Mouse (Mus musculus): ENCODE data around the gene Heca. TPM values are rescaled to one million over a fixed set of nuclear protein-coding genes. Genes with fewer than 3 reads are reported as not detected.

Gene Heca
- polyA plus RNA-seq, 1 experiment from 2014 or later: 4.6 TPM

DNA sequence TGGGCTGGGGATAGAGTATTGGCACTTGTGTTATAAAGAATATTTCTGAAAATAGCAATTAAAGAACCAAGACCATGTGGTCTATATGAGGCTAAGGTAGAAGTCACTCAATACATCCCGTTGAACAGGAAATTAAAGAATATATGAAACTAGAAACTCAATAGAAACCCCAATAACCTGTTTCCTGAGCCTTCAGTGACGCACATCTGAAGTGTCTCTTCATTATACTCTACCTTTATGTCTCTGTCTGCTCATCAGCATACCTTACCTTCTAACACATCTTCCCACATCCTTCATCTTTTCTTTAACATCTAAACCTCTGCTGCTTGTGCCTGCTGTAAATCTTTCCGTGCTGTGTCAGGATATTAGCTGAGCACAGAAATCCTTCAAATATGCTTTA, 67.8 kb downstream of the Heca start:
- H3K9ac ChIP-seq: no peak overlapping the region
- no peak overlapping the region for H3K27ac ChIP-seq (ENCODE audit: poor library complexity, severe bottlenecking)
- no peaks in the 10 kb centered on the region for H3K27me3 ChIP-seq (replicated peaks)
- no peak overlapping the region for H3K4me2 ChIP-seq
- WGBS: 84% methylated on average over 3 of the region's 3 CpGs
- no peak overlapping the region for H3K4me3 ChIP-seq
- H3K9me3 ChIP-seq (replicated peaks): no peaks in the 10 kb centered on the region
- no peaks in the 10 kb centered on the region for H3K36me3 ChIP-seq
- 0 out of 2 replicates have a peak, but pooled peaks cover 3% of the 10 kb centered on the region for H3K4me1 ChIP-seq (replicated peaks)
- ATAC-seq (ENCODE audit: insufficient number of reproducible peaks, low FRiP score): no peak

DNA sequence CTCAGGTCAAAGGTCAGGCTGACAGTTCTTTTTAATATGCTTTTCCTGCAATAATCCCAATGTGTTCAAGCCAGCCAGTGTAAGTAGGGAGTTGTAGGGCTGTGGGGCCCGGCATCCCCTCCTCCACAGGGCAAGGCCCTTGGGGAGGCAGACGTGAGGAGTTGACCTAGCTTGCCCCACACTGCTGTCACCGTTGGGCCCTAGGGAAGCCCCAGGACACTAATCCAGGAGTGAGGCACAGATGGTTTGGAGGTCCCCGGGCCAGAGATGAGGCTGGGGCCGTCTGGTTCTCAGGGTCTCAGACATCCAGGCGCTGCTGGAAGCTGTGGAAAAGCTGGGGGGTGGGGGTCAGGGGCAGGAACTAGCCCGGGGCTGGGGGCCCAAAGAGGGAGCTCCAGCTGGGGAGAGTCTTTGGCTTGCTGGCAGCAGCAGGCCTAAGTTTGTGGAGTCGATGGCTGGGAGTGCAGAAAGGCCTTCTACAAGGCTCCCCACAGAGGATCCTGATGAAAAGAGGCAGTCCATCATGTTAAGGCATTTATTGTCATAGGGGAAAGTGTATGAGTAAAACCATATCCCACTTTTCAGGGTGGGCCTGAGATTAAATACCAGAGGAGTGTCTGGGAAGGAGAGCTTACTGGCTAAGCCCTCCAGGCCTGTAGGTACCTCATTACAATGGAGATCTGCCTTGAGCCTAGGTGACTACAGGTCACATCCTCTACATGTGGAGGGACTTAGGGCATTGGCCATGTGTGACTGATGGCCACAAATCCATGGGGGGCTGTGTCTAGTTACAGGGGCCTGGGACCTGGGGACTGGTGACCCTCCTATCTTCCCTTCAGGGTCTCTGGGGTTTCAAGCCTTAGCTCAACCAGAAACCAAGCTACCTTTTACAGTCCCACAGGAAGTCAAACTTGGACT, 69.6 kb downstream of the Heca start:
- H3K27me3 ChIP-seq (replicated peaks): no peaks in the 10 kb centered on the region
- no peak overlapping the region for H3K9ac ChIP-seq
- 34% methylated on average over 8 of the region's 8 CpGs for WGBS
- no peak overlapping the region for H3K27ac ChIP-seq (ENCODE audit: poor library complexity, severe bottlenecking)
- H3K4me3 ChIP-seq: no peak overlapping the region
- no peaks in the 10 kb centered on the region for H3K9me3 ChIP-seq (replicated peaks)
- H3K4me2 ChIP-seq: no peak overlapping the region
- 0 out of 2 replicates have a peak, but pooled peaks have one; percentile 18 for ATAC-seq (ENCODE audit: insufficient number of reproducible peaks, low FRiP score)
- 0 out of 2 replicates have a peak, but pooled peaks cover 3% of the 10 kb centered on the region for H3K4me1 ChIP-seq (replicated peaks)
- no peaks in the 10 kb centered on the region for H3K36me3 ChIP-seq

DNA sequence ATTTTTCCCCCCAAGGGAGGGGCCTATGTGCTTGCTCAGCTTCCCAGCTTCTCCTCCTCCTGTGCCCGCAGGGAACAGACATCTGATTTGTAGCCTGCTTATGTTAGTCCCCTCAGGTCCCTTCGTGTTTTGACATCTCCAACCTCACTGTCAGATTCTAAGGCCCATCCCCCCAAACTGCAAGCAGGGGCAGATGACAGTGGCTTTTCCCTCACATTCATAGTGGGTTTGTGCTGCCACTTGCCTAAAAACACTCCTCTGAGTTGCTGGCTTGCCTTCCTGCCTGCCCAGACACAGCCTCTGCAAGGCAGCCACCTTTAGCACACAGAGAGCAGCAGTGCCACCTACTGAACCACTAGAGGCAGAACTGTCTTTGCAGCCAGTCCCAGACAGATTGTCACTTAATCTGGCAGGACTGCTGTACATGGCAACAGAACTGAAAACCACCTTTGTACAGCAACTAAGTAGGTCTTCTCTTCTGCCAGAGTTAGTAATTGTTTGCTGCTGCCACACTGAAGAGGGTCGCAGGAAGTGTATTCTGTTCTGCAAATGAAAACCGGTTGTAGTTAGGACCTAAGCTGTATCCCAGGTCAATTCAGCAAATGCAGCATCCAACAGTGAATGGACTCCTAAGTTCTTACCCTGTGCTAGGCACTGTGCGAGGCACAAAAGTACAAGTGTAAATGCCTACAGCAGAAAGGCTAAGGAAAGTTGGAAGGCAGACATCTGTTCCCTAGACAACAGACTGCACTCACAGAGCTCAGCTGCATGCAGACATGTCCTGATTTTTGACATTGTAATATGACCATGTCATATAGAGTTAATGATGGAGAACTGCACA, 77.8 kb downstream of the Heca start:
- Histone ChIP-seq H3K27me3 (replicated peaks) (no peaks in the 10 kb centered on the region), H3K4me1 (replicated peaks) (peaks cover 5% of the 10 kb centered on the region), H3K4me2 (no peak overlapping the region), H3K4me3 (no peak overlapping the region), H3K27ac (ENCODE audit: poor library complexity, severe bottlenecking) (no peak overlapping the region), H3K36me3 (no peaks in the 10 kb centered on the region), H3K9ac (no peak overlapping the region), H3K9me3 (replicated peaks) (no peaks in the 10 kb centered on the region)
- ATAC-seq (ENCODE audit: insufficient number of reproducible peaks, low FRiP score): peak; percentile 75
- 30% methylated on average over 5 of the region's 5 CpGs for WGBS

DNA sequence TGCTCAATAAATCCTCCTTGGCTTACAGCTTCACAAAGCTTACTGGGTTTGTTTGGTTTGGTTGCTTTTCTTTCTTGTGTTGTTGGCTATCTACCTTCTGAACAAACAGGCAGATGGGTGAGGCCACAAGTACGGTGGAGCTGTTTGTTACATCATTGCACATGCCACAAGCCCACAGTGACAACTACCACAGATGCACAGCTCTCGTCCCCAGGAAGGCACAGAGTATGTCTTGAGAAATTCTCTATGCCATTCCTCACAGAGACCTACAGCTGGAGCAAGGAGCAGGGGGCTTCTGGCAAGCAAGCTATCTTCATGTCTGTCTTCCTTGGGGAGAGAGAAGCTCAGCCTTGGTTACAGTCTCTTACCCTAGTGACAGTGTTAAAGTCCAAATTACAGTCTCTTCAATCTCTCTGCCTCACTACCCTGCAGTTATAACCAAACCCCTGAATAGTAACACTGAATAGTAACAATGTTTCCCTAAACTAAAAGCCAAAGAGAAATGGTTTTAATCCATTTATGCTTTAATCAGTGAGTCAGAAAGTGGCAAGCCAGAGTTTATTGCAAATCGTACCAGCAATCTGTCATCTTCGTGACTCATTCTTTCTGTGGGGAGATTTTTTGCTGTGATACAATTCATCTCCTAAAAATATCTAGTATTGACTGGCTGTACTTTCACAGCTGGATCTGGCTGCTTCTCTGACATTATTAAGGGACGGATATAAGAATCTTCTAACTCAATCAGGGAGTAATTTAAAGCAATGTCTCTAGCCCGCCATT, 87.0 kb downstream of the Heca start:
- no peak overlapping the region for H3K4me3 ChIP-seq
- ATAC-seq (ENCODE audit: insufficient number of reproducible peaks, low FRiP score): no peak
- no peak overlapping the region for H3K27ac ChIP-seq (ENCODE audit: poor library complexity, severe bottlenecking)
- H3K9me3 ChIP-seq (replicated peaks): no peaks in the 10 kb centered on the region
- 78% methylated on average over 6 of the region's 6 CpGs for WGBS
- H3K27me3 ChIP-seq (replicated peaks): no peaks in the 10 kb centered on the region
- no peaks in the 10 kb centered on the region for H3K36me3 ChIP-seq
- H3K4me2 ChIP-seq: no peak overlapping the region
- H3K4me1 ChIP-seq (replicated peaks): no peaks in the 10 kb centered on the region
- no peak overlapping the region for H3K9ac ChIP-seq

DNA sequence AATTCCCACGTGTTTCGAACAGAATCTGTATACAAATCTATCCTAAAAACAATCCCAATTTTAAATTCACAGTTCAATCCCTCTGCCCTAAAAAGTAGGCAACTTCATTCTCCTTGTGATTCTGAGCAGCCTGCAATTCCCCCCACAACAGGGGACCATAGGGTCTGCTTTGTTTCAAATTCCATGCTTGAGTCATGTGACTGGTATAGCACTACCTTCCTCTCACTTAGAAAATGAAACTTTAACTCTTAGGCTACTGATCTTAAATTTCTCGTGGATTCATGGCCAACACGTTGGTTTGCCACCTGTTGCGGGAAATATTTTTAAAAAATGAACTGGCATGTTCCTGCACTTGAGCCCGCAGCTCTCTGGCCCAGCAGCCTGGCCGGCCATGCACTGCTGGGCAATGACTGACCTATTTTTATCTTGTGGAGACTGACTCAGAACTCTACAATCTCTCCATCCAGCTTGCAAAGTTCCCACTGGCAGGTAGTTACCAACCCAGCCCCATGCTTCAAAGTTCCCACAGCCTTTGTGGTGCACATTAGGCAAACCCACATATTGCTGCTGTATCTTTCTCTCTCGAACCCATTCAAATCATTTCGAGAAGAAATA, 90.1 kb downstream of the Heca start:
- Histone ChIP-seq H3K9ac (no peak overlapping the region), H3K4me1 (replicated peaks) (no peaks in the 10 kb centered on the region), H3K36me3 (no peaks in the 10 kb centered on the region), H3K4me2 (no peak overlapping the region), H3K9me3 (replicated peaks) (no peaks in the 10 kb centered on the region), H3K4me3 (no peak overlapping the region), H3K27me3 (replicated peaks) (no peaks in the 10 kb centered on the region), H3K27ac (ENCODE audit: poor library complexity, severe bottlenecking) (no peak overlapping the region)
- ATAC-seq (ENCODE audit: insufficient number of reproducible peaks, low FRiP score): no peak
- 69% methylated on average over 9 of the region's 9 CpGs for WGBS

DNA sequence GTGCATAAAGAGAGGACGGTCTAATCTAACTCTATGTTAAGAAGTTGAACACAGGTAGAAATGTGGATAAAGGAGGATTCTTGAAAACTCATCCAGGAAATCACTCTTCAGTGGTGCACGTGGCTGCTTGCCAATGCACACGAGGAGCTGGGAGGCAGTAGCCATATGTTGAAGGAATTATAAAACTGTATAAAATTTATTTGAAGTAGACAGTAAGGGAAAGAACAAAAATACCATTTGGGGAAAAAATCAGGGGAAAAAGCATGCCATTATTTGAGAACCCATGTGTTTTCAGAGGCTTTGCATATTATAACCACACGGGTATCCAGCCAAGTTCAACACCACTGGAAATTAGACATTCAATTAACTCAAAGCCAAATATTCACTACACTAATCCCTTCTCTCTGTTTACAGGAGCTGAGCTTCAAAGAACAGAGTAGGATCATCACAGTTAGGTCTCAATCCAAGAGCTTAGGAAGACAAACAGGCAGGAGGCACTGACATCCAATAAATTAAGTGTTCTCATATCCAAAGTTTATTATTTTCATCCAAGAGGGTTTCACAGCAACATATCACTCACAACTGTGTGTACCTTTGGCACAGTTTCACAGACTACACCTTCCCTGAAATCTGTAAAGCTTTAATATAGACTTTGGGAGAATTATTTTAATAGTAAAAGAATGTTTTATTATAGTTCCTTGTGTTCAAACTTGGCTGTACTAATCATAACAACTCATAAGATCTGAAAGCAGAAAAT, 102.9 kb downstream of the Heca start:
- Histone ChIP-seq H3K4me3 (no peak overlapping the region), H3K4me1 (replicated peaks) (no peaks in the 10 kb centered on the region), H3K27me3 (replicated peaks) (no peaks in the 10 kb centered on the region), H3K9ac (no peak overlapping the region), H3K9me3 (replicated peaks) (peaks cover 4% of the 10 kb centered on the region; the same call in 1 of the 2 replicates), H3K27ac (ENCODE audit: poor library complexity, severe bottlenecking) (no peak overlapping the region), H3K36me3 (peaks cover 35% of the 10 kb centered on the region), H3K4me2 (no peak overlapping the region)
- WGBS: 67% methylated on average over 4 of the region's 4 CpGs
- ATAC-seq (ENCODE audit: insufficient number of reproducible peaks, low FRiP score): no peak

DNA sequence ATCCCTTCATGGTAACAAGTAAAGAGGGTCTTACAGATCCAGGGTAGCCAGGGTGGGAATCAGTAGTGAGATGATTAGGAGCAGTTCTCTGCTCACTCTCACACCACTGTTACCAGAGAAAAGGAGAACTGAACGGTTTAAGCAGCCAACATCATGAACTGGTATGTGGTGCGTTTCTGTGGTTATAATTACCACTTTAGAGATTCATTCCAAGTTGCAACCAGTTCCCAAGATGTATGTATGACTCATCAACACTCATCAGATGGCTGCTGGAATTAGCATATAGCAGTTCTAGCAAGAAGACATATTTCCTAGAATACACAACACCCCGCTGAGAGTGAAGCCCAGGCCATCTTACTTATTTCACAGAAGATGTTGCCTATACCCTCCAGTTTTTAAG, 105.8 kb downstream of the Heca start:
- Histone ChIP-seq H3K4me3 (no peak overlapping the region), H3K4me1 (replicated peaks) (peaks cover 4% of the 10 kb centered on the region; the same call in 1 of the 2 replicates), H3K9ac (no peak overlapping the region), H3K9me3 (replicated peaks) (peaks cover 1% of the 10 kb centered on the region; the same call in 1 of the 2 replicates), H3K4me2 (no peak overlapping the region), H3K36me3 (peaks cover 38% of the 10 kb centered on the region), H3K27me3 (replicated peaks) (no peaks in the 10 kb centered on the region), H3K27ac (ENCODE audit: poor library complexity, severe bottlenecking) (no peak overlapping the region)
- ATAC-seq (ENCODE audit: insufficient number of reproducible peaks, low FRiP score): no peak
- WGBS: 78% methylated on average over 3 of the region's 3 CpGs

DNA sequence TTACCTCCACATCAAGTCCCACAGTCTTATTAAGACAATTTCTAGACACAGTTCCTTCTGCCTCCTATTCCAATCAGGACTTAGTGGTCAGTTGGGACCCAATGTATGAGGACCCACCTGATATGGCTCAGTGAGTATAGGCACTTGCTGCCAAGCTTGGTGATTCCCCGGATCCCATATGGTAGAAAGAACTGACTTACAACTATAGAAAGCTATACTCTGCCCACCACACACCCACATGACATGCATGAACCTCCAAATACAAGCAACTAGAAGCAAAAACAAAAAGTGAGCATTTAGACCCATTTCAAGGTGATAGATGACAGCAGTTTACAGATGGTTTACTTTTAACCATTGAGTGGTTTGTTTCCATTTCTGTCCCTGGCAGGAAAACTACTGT, 111.6 kb downstream of the Heca start:
- Histone ChIP-seq H3K4me2 (no peak overlapping the region), H3K36me3 (peaks cover 42% of the 10 kb centered on the region), H3K27me3 (replicated peaks) (no peaks in the 10 kb centered on the region), H3K9me3 (replicated peaks) (no peaks in the 10 kb centered on the region), H3K4me3 (no peak overlapping the region), H3K4me1 (replicated peaks) (peaks cover 4% of the 10 kb centered on the region; the same call in 1 of the 2 replicates), H3K9ac (no peak overlapping the region), H3K27ac (ENCODE audit: poor library complexity, severe bottlenecking) (no peak overlapping the region)
- no peak for ATAC-seq (ENCODE audit: insufficient number of reproducible peaks, low FRiP score)
- WGBS: 86% methylated on average over 1 of the region's 1 CpGs

DNA sequence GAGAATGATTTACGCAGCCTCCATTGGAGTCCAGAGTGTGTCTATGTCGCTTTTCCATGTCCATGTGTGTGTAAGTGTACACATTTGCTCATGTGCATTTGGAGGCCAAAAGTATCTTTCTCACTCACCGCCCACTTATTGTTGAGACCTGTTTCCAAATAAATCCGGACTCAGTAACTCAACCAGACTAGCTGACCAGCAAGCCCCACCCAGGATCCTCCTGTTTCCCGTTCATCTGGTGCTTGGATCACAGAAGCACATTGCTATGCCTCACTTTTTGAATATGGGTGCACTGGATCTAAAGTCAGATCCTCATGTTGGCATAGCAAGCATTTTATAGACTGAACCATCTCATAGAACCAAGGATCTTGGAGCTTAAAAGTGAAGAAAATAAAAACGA, 112.8 kb downstream of the Heca start:
- H3K27me3 ChIP-seq (replicated peaks): no peaks in the 10 kb centered on the region
- WGBS: 78% methylated on average over 6 of the region's 6 CpGs
- ATAC-seq (ENCODE audit: insufficient number of reproducible peaks, low FRiP score): no peak
- H3K9ac ChIP-seq: no peak overlapping the region
- H3K4me1 ChIP-seq (replicated peaks): peaks cover 4% of the 10 kb centered on the region; the same call in 1 of the 2 replicates
- no peak overlapping the region for H3K4me3 ChIP-seq
- H3K36me3 ChIP-seq: peaks cover 46% of the 10 kb centered on the region
- H3K9me3 ChIP-seq (replicated peaks): no peaks in the 10 kb centered on the region
- no peak overlapping the region for H3K27ac ChIP-seq (ENCODE audit: poor library complexity, severe bottlenecking)
- H3K4me2 ChIP-seq: no peak overlapping the region

DNA sequence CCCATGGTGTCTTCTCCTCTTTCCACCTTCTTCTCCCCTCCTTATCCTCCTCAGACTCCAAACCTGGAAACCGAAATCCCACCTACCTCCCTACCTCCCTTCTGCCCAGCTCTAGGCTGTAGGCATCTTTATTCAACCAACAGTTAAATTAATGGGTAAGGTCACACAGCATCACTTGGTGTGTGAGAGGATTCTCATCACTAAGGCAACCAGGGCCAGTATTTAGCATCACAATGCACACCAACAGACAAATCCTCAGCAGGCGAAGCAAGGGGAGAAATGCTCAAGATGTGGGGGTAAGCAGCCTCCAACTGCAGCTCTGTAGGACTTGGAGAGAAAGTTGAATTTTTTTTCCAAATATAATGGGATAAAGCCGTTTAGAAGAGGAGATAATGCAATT, 116.8 kb downstream of the Heca start:
- Histone ChIP-seq H3K9me3 (replicated peaks) (no peaks in the 10 kb centered on the region), H3K36me3 (peaks cover 50% of the 10 kb centered on the region), H3K9ac (no peak overlapping the region), H3K27me3 (replicated peaks) (no peaks in the 10 kb centered on the region), H3K4me2 (no peak overlapping the region), H3K4me1 (replicated peaks) (no peaks in the 10 kb centered on the region), H3K4me3 (no peak overlapping the region), H3K27ac (ENCODE audit: poor library complexity, severe bottlenecking) (no peak overlapping the region)
- ATAC-seq (ENCODE audit: insufficient number of reproducible peaks, low FRiP score): no peak
- 60% methylated on average over 3 of the region's 3 CpGs for WGBS
